Mouse (Mus musculus): Measurements from ENCODE around the gene Mphosph6. TPM values are rescaled to one million over a fixed set of nuclear protein-coding genes. Genes with fewer than 3 reads are reported as not detected.
A peak's percentile ranks its signal among the peaks of the same experiment; 100 is the strongest.

Mphosph6 gene
- total RNA-seq (2021) (10 to 100 TPM; 15.2 to 18.5 TPM), polyA plus RNA-seq (2012; rRNA removed) (1.0 and 2.2 TPM in 2 replicates)
- long read RNA-seq, transcript Mphosph6-201 (5 exons, 1,068 nt), result major isoform, 11 of 15 reads
- long read RNA-seq, partial matches to known transcripts, result 1 of 15 reads
- long read RNA-seq, other reads (novel, unspliced or antisense), result 2 of 15 reads

DNA sequence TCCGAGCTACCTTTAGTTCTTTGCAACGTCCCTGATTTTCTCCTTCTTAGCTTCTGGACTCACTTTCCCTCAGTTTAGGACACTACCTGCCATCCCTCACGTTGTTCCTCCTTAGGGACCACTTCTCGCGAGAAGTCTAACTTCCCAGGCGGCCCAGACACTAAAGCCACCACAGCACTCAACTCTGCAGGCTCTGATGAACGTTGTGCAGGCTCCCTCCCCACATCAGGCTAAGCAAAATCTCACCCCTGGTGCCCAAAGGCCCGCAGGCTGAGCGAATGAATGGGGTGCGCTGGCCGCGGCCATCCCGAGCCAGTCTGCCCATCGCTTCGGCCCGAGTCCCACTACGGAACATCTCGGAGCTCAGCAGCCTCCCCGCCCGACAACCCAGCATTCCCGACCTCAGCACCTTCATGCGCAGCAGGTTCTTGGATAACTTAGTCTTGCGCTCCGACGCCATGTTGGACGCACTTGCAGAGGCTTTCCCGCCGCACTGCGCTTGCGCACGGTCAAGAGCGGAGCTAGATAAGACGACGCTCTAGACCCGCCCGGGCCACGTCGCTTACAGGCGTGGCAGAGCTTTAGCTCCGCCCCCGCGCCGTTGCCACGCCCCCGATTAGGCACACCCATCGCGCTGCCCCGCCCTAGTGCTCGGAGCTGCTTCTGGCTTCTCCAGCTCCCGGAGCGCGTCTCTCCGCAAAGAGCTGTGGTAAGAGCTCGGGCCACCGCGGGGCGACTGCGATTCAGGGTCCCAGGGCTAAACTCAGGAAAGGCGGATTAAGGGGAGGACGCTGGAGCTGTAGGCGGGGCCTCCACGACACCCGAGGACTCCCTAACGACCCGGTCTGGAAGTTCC lies at the start of gene Mphosph6:
Mphosph6 (minus strand) TSS at position 501 of the 856 bp plus-strand sequence.
- peak; percentile 96 for DNase-seq

DNA sequence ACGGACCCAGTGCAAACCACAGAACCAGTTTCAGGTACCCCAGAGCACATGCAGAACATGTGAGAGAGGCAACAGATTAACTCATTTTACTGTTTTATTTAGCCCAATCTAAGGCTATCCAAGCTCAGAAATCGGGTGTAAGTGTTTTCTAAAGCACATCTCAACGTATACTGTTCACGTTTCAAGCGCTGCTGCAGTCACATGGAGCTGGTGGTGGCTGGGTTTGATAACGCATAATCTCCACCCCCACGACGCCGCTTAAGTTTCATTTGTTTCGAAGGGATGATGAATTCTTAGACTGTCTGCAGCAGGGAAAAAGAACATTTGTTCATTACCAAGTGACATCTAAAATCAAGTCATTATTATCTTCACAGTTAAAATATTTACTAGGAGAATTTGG lies 48.7 kb upstream of the Mphosph6 start:
- no peak for DNase-seq

DNA sequence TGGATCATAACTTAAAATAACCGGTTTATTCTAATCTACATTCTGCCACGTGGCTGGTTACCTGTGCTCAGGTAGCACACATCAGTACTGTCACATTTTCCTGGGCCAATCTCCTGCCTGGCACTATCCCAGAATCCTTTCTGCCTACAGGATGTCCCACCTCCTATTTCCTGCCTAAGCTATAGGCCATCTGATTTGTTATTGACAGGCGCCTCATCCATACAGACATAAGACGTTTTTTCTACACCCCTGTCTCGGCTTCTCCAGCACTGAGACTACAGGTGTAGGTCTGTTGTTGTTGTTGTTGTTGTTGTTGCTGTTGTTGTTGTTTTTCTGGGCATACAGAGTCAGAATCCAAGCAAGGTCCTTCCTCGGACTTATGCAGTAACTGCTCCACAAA lies 46.1 kb upstream of the Mphosph6 start:
- no peak for DNase-seq

DNA sequence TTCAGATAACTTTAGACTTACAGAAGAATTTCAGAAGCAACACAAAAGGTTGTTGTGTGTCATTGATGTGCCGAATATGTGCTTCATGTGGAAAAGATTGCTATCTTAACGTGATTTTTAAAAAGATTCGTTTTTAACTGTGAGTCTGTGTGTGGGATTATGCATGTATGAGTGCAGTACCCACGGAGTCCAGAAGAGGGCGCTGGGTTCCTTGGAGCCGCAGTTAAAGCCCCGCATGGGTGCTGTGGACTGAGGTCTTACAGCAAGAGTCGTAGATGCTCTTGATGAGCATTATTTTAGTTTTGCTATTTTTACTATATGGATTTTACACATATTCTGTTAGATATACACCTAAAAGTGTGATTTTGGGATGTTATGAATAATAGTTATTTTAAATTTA lies 42.0 kb upstream of the Mphosph6 start:
- no peak for DNase-seq

DNA sequence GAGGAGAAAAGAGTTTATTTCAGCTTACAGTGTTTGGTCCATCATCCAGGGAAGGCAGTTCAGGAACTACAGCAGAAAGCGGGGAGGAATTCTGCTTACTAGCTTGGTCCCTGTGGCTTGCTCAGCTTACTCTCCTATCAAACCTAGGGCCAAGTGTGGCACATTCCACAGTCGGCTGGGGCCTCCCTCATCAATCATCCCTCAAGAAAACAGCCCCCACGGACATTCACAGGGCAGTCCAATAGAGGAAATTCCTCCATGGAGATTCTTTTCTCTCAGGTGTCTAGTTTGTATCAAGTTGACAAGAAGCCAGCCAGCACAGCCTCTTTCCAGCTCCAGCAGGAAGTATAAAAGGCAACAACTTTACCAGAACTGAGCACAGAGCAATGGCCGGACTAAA lies 11.8 kb upstream of the Mphosph6 start:
- no peak for DNase-seq

DNA sequence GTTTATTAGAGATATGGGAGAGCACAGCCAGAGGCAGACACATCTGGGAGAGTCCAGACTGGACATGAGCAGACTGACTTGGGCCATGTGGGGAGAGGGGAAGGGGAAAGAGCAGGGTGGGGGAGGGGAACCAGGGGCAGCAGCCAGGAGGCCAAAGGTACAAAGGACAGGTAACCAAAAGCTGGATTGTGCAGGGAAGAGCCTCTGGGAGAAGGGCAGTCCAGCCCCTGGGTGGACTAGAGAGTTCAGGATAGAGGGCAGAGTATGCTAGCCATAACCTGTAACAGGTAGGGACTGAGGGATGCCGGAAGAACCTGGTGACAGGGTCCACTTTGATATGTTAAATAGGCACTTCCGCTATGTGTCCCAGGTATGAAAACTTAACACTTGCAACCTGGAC lies 8.9 kb upstream of the Mphosph6 start:
- DNase-seq, result no peak

DNA sequence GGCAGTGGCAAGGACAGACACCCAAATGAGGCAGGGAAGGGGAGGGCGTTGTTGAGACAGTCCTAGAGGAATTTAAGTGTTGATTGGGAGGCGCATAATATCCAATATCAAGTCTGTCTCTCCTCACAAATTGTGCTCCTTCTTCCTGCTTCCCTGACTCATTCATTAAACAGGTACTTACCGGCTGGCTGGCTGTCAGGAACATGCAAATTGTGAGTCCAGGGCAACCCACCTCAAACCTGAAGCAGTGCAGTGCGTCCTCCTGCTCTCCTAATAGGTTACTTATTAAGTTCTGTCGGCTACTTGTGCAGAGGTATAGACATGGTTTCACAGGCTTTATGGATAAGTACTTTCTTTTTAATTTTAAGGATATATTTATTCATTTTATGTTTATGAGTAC lies 3.7 kb upstream of the Mphosph6 start:
- no peak for DNase-seq

DNA sequence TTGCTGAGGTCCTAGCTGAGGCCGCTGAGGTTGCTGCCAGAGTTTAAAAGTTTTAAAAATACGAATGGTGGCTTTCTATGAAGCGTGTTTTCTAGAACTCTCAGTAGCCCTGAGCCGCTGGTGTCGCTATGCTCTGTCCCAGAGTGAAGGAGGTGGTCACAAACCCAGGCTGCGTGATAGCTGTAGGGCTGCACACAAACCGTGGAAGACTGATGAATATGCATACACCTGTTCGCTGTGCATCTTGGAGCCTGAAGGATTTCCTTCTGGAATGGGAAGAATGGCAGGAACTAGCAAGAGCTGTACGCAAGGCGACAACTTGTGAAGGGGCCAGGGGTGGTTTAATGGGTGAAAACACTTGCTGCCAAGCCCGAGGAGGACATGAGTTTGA lies 551 bp upstream of the Mphosph6 start:
- DNase-seq, result no peak

DNA sequence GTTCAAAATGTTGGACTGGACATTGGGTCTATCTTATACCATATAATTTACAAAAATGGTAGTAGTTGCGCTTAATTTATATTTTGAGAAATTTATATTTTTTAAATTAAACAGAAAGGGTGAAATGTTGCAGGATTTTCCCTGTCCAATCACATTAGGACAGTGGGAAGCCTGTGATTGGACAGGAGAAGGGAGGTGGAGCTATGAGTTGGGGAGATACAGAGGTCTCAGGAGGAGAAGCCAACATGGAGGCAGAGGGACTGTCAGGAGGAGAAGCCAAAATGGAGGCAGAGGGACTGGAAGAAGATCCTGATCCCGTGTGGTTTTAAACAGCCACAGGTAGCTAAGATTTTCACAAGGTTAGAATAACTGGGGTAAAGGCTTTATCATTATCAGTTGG lies 3.7 kb downstream of the Mphosph6 start:
- DNase-seq, result no peak

DNA sequence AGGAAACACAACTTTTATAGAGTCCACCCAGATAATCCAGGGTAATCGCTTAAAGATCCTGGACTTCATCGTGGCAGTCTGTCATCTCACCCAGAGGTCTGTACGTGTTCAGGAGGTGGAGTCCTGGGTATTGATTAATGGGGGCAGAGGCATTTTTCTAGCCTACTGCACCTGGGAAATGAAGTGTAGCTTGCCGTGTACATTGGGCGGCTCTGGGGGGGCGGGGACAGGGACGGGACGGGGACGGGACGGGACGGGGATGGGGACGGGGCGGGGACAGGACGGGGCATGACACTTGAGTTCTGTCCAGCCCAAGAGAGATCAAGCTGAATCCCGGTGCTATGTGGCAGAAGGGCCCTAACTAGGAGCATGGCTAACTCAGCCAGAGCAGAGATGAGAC lies 5.3 kb downstream of the Mphosph6 start:
- no peak for DNase-seq

DNA sequence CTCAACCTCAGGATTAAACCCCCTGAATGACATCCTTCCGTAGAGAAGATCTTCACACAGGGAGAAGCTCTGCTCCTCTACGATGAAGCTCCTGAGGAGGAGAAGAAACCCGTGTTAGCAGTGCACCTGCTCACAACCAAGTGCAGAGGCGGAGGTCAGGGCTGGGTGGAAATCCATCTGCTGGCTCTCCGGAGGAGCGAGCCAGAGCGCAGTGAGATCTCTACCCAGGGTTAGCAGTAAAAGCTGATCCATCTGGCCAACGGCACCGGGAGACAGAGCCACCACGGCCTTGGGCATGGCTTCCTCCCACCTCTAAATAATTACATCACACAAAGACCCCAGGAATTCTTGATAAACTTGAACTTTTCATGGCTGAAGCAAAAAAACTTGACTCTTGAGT lies 7.2 kb downstream of the Mphosph6 start:
- DNase-seq, result no peak

DNA sequence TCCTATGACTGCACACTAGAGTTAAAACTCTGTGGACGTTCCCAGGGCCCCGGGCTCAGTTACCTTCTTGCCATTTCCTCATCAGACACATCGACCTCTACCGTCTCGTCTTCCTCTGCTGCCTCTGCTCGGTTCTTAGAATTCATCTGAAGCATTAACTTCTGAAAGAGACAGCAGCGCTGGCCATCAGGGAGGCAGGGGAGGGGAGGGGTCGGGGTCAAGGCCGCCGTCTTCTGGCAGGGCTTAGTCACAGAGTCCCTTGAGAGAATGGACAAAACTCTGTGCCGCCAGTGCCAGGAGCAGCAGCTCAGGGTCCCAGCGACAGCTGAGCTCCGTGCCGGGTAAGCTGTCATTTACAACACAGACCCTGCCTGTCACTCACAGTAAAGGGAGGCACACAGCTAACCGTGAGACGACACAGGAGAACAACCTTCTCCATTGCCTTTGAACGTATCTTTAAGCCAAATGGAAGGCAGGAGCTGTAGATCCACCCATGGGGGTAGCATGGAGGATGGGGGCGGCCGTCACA lies 9.1 kb downstream of the Mphosph6 start:
- peak; percentile 45 for DNase-seq

DNA sequence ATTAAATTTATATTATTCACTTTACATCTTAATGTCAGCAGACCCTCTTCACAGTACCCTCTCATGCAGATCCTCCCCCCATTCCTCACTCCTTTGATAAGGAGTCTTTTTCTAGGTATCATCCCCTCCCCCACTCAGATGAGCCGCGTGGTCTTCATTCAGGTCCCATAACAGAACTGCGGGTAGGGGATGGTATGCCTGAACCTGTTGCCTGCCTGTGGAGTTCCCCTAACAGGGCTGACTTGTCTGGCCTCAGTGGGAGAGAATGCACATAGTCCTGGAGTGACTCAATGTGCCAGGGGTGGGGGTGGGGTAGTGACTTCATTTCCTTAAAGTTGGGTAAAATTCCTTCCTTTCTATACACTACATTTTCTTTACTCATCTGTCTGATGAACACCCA lies 15.3 kb downstream of the Mphosph6 start:
- DNase-seq, result no peak

DNA sequence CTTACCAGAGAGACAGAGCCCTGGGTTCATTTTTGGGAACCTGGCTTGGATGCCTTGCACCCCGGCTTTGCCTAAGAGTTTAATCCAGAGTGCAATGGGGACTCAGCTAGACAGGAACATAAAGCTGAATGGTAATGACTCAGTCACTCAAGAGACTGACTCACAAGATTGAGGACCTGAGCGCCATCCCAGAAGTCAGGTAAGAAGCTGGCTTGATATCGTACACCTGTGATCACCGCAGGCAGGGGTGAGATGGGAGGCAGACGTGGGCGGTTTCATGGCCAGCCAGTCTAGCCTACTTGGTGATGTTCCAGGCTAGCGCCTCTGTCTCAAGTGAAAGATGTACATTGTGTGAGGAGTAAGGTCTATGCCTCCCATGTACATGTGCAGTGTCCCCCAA lies 18.7 kb downstream of the Mphosph6 start:
- no peak for DNase-seq

DNA sequence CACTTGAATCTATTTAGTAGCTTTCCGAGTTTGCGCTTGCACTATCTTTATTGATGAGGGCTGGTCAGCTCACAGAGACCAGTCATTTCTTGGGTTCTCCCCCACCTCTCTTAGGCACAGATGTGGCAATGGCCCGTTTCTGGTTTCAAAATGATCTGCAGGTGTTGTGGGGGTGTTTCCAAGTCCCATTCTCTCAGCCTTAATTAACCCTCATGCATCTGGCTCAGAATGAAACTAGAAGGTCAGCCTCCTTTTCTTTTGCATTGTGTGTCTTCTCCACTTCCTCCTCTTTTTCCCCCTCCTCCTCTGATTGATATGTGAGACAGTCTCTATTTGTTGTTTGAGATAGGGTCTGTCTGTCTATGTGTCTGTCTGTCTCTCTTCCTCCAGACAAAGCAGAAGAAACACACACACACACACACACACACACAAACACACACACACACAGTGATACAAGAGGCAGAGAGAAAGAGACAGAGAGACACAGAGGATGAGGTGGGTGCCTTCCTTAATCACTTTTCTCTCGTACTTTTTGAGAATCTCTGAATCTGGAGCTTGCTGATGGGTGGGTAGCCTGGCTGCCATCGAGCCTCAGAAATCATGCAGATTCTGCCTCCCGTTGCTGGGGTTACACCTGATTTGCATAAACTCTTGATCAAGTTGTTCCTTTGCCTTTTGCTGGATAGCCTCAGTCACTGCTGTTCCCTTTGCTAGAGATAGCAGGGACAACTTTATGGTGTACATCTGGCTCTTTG lies 20.2 kb downstream of the Mphosph6 start:
- DNase-seq, result no peak

DNA sequence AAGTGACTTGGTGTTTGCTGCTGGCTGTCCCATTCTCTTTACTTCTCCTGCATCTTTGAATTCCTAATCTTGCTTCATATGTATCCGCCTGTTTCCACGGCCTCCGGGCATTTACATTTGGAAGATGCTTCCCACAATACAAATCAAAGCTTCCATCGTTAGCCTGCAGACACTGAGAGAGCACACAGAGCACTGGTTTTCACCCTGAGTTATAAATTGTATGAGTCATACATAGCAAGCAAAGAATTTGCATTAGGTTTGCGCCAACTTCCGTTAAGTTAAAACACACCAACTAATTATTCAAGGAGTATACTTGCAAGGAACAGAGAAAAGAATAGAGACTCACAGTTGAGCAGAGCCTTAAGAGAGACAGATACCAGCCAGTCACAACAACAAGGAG lies 22.4 kb downstream of the Mphosph6 start:
- no peak for DNase-seq

DNA sequence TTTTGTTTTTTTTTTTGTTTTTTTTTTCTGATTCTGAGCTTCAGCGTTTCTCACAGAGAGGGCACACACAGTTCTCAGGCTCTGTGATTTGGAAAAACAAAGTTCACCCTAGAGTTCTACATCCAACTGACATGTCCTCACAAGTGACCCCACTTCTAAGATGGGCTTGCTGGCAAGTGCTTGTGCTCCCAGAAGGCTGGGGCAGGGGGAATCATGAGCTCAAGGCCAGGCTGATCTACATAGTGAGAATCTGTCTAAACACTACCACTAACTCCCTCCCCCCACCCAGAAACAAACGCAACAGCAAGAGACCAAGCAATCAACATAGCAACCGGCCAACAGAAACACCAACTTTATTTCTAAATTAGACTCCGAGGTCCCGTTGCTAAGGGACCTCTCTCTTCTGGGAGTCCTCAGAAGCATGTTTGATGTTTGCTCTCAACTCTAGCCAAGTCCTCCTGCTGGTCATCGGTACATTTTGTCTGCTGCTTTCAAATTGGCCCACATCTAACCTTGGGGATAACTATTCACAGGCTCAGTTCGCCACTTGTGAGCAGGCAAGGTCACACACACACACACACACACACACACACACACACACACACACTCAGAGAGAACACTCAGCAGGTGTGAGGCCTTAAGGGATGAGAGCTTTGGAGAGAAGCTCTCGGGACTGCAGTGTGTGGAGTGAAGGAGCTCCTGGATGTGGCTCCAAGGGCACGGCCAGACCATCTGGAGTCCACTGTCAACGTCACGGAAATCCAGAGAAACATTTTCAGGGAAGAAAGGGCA lies 23.0 kb downstream of the Mphosph6 start:
- no peak for DNase-seq

DNA sequence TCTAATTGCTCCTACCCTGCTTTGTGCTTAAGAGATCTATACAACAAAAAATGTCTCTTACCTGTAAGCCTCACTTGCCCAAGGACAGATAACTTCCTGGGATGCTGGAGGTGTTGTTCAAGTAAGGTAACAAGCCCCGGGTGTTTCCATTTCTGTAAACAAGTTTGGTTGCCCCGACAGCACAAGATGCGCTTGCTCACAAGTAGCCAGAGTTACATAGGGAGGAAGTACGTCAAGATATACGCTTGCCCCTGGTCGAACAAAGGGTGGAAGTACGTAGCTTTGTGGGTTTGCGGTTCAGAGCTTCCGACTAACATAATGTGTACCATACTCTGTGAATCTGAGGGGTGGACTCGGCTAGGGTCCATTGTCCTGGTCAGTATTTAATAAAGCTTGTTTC lies 25.7 kb downstream of the Mphosph6 start:
- DNase-seq, result no peak

DNA sequence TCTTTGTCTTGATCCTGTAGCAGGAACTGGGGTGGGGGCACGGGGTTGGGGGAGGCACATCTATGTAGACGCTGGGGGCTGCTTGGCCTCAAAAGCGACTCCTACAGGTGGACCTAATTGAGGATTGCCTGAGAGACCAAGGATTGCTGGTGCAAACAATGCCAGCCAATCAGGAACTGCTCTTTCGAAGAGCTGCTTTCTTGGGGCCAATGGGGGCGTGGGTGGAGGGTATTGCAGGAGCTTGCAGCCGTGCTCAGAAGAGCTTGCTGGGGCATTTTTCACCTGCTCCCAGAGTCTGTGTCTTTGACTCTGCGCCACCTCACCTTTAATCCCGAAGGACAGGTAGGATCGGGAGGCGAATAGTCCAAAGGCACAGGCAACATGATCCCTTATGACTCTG lies 26.1 kb downstream of the Mphosph6 start:
- DNase-seq, result no peak

DNA sequence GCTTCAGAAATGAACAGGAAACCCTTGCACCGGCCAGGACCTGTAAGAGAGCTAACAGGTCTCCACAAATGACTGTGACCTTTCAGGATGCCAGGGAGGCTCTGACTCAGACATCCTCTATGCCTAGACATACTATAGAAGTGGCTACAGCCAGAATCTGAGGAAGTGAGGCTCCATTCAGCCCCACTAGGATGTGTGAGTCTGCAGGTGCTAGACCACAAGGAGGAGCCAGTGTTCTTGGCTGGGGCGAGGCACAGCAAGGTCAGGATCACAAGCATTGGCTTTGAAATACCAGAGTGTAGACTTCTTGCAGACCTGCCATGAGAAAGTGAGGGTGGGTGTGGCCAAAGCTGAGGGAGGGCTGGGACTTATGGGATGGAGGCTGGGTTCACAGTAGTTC lies 29.1 kb downstream of the Mphosph6 start:
- no peak for DNase-seq

DNA sequence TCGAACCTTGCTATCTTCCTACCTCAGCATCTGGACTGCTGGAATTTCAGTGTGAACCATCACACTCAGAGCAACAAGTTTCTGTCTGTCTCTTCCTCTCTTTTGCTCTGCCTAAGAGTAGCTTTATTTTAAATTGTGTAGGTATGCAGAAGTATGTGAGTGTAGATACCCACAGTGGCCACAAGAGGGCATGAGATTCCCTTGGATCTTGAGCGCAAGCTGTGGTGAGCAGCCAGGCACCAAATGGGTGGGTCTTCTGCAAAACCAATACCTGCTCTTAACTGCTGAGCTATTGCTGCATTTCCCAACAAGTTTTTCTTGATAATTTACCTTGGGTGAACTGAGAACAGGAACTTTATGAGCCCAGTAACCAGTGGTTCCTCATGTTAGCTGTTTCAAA lies 29.6 kb downstream of the Mphosph6 start:
- DNase-seq, result peak; percentile 13

Measured in adrenal gland, adult 2 months (tissue).